Mouse (Mus musculus): Measurements from ENCODE around the gene Dock9.

Gene Dock9

DNA sequence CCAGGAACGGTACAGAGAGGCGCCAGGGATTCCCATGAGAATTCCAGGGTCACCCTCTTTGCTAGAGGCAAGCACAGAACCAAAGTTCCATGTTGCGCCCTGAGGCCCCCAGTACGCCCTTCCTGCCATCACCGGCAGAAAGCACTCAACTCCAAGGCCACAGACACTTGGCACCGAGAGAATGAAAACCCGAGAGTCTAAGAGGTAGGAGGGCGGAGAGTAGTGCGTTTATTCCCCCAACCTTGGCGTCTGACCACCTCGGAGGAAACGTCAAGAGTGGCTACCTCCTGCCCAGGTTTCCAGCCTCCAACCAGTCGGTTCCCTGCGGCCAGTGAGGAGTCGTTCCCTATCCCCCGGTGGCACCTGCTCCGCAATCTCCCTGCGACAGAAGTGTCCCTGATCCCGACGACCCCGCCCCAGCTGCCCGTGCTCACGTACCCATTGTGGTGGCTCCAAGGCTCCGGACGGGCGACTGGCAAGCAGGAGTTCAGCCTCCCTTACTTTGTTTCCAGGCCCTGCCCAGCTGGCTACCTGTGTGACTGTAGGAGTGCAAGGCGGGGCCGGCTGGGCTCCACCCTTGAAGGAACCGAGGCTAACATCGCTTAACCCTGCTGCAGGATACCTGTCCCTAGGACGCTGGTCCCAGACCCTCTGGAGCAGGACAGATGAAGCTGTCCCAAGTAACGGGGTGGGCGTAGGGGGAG lies 292.7 kb downstream of the Dock9 start, which contains the start of gene Slc15a1:
Gene Slc15a1, minus strand, starts transcription at position 472 of the 704 bp plus-strand sequence.
- no peak for DNase-seq

DNA sequence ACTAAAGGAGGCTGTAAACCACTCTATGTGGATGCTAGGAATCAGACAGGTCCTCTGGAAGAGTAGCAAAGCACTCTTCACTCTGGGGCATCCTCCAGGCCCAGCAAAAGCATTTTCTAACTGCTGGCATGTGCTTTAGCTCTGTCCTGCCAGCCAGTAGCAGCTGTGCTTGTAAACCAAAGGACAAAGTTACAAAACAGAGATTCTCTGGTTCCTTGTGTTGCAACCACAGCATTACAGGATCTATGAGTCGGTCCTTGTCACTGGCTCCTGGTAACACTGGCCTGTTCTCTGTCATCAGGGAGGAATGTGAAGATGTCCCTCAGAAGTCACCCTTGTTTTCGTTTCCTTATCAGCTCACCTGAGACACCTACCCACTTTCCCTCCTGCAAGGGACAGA lies 297.1 kb downstream of the Dock9 start:
- no peak for DNase-seq

DNA sequence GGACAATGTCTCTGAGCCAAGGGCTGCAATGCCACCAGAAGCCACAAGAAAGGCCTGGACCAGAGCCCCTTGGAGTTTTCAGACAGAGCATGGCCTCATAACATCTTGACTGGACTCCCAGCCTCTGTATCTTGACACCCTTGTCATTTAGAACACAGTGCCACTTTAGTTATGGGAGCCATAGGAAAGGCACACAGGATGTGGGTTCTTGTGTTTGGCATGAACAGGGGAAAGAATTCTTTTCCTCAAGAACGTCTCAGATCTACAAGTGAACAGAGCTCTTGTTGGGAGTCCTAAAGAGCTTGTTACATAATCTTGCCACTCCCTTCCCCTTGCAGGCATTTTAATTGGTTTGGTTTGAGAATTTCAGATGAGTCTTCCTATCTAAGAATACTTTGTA lies 297.9 kb downstream of the Dock9 start:
- no peak for DNase-seq

DNA sequence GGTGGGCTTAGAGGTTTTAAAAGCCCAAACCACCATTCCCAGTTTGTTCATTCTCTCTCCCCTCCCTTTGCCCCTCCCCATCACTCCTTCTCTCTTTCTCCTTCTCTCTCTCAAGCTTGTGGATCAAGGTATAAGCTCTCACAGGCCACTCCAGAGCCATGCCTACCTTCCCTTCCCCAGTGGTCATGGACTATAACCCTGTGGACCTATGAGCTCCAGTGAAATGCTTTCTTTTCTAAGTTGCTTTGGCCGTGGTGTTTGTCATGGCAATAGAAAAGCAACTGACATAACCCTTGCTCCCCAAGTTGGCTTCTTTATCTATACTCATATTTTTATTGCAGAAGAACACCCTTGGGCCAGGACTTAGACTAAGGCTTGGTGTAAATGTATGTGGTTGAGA lies 299.8 kb downstream of the Dock9 start:
- no peak for DNase-seq

DNA sequence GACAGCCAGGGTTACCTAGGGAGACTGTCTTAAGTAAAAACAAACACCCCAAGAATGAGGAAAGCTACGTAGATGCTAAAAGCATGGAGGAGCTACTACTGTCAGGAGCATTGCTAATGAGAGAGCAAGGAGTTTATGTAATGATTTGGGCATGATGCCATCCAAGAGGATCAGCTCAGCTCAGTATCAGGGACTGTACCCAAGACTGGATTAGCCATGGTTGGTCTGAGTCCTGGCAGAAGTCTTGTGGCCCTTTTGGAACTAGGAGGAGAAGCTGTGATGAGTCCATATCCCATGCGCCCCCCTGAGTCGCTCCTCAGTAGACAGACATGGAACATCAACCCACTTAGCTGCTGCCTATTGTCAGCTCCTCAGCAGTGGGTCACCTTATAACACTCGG lies 301.9 kb downstream of the Dock9 start:
- no peak for DNase-seq

DNA sequence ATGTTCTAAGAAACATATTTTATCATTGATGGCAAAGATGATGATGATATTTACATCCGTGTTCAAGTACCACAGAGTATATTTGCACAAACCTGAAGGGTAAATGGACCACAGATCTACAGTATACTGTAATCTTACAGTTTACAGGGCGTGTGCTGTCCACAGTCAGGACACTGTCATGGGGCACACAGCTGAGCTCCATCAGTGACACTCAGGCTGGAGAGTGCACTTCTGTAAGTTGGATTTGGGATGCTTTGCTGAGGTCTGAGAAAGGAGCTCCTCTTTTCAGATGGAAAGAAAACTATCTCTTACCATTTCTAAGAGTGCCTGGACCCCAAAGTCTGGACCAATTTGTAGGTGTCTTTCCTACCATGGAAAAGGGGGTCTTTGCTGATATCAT lies 302.5 kb downstream of the Dock9 start:
- DNase-seq, result no peak

DNA sequence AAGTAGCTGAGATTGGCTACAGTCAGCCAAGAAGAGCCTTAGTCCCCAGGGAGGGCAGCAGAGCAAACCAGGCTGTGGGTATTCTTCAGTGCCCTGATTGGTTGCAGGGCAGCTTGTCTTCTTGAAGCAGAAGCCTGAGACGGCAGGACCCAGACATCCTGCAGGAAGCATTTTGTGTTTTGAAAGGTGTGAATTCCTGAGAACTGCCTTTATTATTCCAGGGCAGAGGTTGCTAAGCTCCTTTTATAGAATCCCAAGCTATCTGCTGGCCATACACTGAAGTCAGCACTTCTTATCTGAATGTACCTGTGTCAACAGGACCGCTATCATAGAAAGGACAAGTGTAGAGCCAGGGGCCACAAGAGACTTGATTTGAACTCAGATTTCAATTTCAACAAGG lies 303.4 kb downstream of the Dock9 start:
- DNase-seq, result no peak

DNA sequence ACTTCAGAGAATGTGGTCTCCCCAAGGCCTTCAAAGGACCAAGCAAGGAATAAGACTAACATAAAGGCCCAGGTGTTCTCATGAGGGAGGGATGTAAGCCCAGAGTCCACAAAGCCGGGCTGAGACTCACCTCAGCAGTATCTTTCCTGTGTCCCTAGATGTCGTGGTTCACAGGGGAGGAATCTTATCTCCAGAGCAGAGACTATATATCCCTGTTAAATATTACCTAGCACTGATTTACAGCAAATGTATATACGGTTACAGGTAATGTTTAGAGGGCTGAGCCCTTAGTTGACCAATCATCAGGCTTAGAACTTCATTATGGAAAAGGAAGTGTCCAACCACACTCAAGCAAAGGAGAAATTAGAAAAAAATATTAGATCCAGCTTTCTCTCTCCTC lies 303.9 kb downstream of the Dock9 start:
- DNase-seq, result no peak

DNA sequence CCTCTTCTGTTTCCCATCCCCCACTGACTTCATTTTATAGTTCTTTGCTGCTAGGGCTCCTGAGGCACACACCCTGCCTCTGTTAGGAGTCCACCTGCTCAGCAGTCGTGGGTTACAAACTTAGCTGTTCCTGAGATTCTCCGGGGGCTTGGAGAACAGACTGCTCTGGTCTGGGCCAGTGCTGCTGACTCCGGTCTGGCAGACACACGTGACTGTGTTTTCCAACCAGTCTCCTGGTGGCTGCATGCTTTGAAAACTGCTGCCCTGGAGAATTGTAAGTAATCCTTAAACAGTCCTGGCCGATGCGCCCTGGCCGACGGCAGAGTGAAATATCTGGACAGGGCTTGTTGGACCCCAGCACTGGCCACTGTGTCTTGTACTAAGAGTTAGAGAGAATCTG lies 305.3 kb downstream of the Dock9 start:
- DNase-seq, result no peak

All from thymus, adult 18-20 months (tissue).